Mouse (Mus musculus): ENCODE measurements around the gene Rps6kl1. TPM values are rescaled to one million over a fixed set of nuclear protein-coding genes. Genes with fewer than 3 reads are reported as not detected.
A peak's percentile ranks its signal among the peaks of the same experiment; 100 is the strongest.
"Not testable (repeated sequence)": the region's sequence is repeated elsewhere in the genome, so short reads cannot be mapped to it uniquely, and the experiment has no call there.

The Rps6kl1 gene
- total and polyA plus RNA-seq, 3 experiments: 2.3 to 3.4 (median 2.4) TPM

DNA sequence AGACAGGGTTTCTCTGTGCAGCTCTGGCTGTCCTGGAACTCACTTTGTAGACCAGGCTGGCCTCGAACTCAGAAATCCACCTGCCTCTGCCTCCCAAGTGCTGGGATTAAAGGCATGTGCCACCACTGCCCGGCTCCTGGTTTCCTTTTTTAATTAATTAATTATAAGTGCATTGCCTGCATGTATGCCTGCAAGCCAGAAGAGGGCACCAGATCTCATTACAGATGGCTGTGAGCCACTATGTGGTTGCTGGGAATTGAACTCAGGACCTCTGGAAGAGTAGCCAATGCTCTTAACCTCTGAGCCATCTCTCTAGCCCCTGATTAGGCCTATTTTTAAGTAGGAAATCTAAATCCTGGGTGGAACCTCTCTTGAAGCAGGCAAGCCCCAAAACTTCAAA lies 6.8 kb downstream of the Rps6kl1 start:
- 66% methylated on average over 2 of the region's 2 CpGs for WGBS
- intact Hi-C loops (cut with DNase I): loop anchor here (5.0 kb wide), 1 partner anchor 52 kb away; no protein-coding TSS in a partner anchor

DNA sequence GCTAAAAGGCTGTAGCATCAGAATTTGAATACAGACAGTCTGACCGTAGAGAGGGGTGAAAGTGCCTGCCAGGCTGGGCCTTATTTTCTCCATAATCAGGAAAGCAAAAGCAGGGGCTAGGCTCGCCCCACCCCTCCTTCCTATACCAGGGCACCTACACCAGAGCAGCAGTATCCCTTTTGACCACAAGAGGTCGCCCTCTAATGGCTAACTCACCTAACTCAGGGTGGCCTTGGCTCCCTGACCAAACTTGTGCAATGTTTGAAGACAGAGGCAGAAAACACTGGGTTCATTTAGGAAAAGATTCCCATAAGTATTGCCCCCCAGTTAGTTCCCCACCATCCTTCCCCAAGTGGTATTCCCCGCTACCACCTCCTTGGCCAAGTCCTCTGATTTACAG lies 8.3 kb downstream of the Rps6kl1 start:
- Histone ChIP-seq H3K36me3 (ENCODE audit: control insufficient read depth, insufficient read depth, low read length) (no peaks in the 10 kb centered on the region), H3K9ac (ENCODE audit: low read depth, low read length) (no peak overlapping the region), H3K4me1 (ENCODE audit: control insufficient read depth, insufficient read depth, low read length) (peaks cover 2% of the 10 kb centered on the region; the same call in 1 of the 2 replicates), H3K4me3 (no peak overlapping the region), H3K27me3 (ENCODE audit: control insufficient read depth, insufficient read depth, low read length) (no peaks in the 10 kb centered on the region), H3K27ac (no peak overlapping the region; the same call in 1 of the 2 replicates), H3K79me2 (replicated peaks; ENCODE audit: control insufficient read depth, insufficient read depth, low read length) (no peaks in the 10 kb centered on the region)
- DNase-seq: peak; percentile 83 to 88
- 29% methylated on average over 4 of the region's 4 CpGs for WGBS
- TF ChIP-seq POLR2A (IDR thresholded peaks at IDR 0.05; ENCODE audit: insufficient read depth, low read depth, low read length) (no peak), CTCF (IDR thresholded peaks at IDR 0.05) (peak; percentile 98), EP300 (IDR thresholded peaks at IDR 0.05; ENCODE audit: insufficient read depth, low read depth, low read length) (peak; percentile 91)
- intact Hi-C loops (cut with DNase I): loop anchor here (1.0 to 5.0 kb wide), 3 partner anchors 26 to 162 kb away; no protein-coding TSS in a partner anchor

More for the DNA sequence above, 6.8 kb downstream of the Rps6kl1 start:
- peak in 1 of 2 experiments; percentile 18 for DNase-seq
- not testable (repeated sequence) for H3K79me2 ChIP-seq (replicated peaks; ENCODE audit: control insufficient read depth, insufficient read depth, low read length); H3K4me1 ChIP-seq (ENCODE audit: control insufficient read depth, insufficient read depth, low read length); H3K36me3 ChIP-seq (ENCODE audit: control insufficient read depth, insufficient read depth, low read length); H3K27me3 ChIP-seq (ENCODE audit: control insufficient read depth, insufficient read depth, low read length); H3K27ac ChIP-seq; H3K9ac ChIP-seq (ENCODE audit: low read depth, low read length); H3K4me3 ChIP-seq
- TF ChIP-seq CTCF (IDR thresholded peaks at IDR 0.05): peak; percentile 66

DNA sequence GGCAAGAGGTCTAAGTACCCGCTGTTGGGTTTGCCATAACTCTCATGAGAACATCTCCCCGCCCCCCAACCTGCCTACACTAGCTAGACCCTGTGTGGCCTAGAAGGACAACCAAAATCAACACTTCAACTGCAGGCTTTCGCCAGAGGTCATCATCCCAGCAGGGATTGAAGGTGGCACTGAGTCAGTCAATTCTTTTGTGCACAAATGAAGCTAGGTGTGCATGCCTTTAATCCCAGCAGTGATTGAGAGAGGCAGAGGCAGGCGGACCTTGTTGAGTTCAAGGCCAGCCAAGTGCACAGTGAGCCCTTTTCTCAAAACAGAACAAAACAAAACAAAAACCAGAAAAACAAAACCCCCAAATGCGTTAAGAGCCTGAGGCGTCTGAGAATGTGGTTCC lies 10.0 kb downstream of the Rps6kl1 start:
- Histone ChIP-seq H3K4me1 (ENCODE audit: control insufficient read depth, insufficient read depth, low read length) (no peaks in the 10 kb centered on the region; the same call in 1 of the 2 replicates), H3K79me2 (replicated peaks; ENCODE audit: control insufficient read depth, insufficient read depth, low read length) (no peaks in the 10 kb centered on the region), H3K4me3 (no peak overlapping the region), H3K36me3 (ENCODE audit: control insufficient read depth, insufficient read depth, low read length) (no peaks in the 10 kb centered on the region), H3K27ac (no peak overlapping the region), H3K9ac (ENCODE audit: low read depth, low read length) (no peak overlapping the region), H3K27me3 (ENCODE audit: control insufficient read depth, insufficient read depth, low read length) (no peaks in the 10 kb centered on the region)
- 90% methylated on average over 6 of the region's 6 CpGs for WGBS
- no peak for TF ChIP-seq POLR2A (IDR thresholded peaks at IDR 0.05; ENCODE audit: insufficient read depth, low read depth, low read length)
- no peak for TF ChIP-seq EP300 (IDR thresholded peaks at IDR 0.05; ENCODE audit: insufficient read depth, low read depth, low read length)
- TF ChIP-seq CTCF (IDR thresholded peaks at IDR 0.05): no peak
- DNase-seq: peak in 1 of 2 experiments; percentile 9
- intact Hi-C loops (cut with DNase I): loop anchor here (5.0 kb wide), 1 partner anchor 49 kb away; no protein-coding TSS in a partner anchor

DNA sequence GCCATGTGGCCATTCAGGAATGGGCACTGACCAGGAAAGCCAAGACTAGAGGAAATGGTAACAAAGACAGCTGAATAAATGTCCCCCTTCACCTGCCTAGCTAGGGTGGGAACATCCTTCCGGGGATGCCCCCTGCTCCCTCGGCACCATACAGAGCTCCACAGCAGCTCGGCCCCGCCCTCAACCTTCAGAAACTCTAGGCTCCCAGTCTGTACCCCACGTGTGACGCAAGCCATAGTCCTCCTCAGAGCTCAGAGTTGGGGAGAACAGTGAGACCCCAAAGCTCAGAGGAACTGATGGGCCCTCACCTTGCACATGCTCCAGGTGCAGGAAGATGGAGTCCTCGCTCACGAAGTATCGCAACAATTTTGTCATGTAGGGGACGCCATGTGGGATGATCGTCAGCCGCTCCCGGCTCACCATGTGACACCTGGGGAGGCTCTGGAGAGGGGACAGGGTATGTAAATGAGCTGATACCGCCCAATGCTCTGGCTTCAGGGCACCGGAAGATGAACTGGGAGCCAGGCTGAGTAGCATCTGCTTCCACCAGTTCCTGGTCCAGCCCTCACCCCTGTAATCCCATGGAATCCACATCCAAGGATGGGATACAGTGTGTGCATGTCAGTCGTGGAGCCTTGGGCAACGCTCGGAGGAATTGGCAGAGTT lies 10.9 kb downstream of the Rps6kl1 start:
- Histone ChIP-seq H3K4me1 (ENCODE audit: control insufficient read depth, insufficient read depth, low read length) (peaks cover 3% of the 10 kb centered on the region), H3K27ac (no peak overlapping the region), H3K27me3 (ENCODE audit: control insufficient read depth, insufficient read depth, low read length) (no peaks in the 10 kb centered on the region), H3K79me2 (replicated peaks; ENCODE audit: control insufficient read depth, insufficient read depth, low read length) (no peaks in the 10 kb centered on the region), H3K36me3 (ENCODE audit: control insufficient read depth, insufficient read depth, low read length) (no peaks in the 10 kb centered on the region), H3K4me3 (no peak overlapping the region), H3K9ac (ENCODE audit: low read depth, low read length) (no peak overlapping the region)
- DNase-seq: peak in 1 of 2 experiments; percentile 17
- 41% methylated on average over 18 of the region's 18 CpGs for WGBS
- intact Hi-C loops (cut with DNase I): loop anchor here (5.0 kb wide), 1 partner anchor 48 kb away; no protein-coding TSS in a partner anchor
- TF ChIP-seq POLR2A (IDR thresholded peaks at IDR 0.05; ENCODE audit: insufficient read depth, low read depth, low read length): no peak
- no peak for TF ChIP-seq EP300 (IDR thresholded peaks at IDR 0.05; ENCODE audit: insufficient read depth, low read depth, low read length)
- no peak for TF ChIP-seq CTCF (IDR thresholded peaks at IDR 0.05)

DNA sequence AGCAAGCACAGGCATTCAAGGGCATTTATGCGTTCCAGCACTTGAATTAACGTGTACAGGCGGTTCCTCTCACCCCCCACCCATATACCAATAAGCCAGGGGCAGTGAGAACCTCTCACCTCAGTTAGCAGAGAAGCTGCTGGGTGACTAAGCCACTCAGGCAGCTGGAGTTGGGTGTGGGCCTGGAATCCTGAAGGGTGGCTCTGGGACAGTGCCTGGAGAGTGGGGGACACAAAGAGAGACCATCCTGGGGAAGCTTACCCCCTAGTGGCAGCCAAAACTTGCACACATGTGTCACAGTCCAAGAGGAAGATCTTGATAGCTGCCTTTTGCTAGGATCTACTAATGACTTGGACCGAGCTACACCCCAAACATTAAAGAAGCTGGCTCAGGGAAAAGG lies 14.4 kb downstream of the Rps6kl1 start:
- no peak overlapping the region for H3K27ac ChIP-seq
- WGBS: 61% methylated on average over 4 of the region's 4 CpGs
- no peak for TF ChIP-seq POLR2A (IDR thresholded peaks at IDR 0.05; ENCODE audit: insufficient read depth, low read depth, low read length)
- TF ChIP-seq CTCF (IDR thresholded peaks at IDR 0.05): no peak
- no peak for TF ChIP-seq EP300 (IDR thresholded peaks at IDR 0.05; ENCODE audit: insufficient read depth, low read depth, low read length)
- no peak overlapping the region for H3K9ac ChIP-seq (ENCODE audit: low read depth, low read length)
- H3K4me1 ChIP-seq (ENCODE audit: control insufficient read depth, insufficient read depth, low read length): peaks cover 3% of the 10 kb centered on the region
- no peak for DNase-seq
- intact Hi-C loops (cut with DNase I): no loop called here
- H3K79me2 ChIP-seq (replicated peaks; ENCODE audit: control insufficient read depth, insufficient read depth, low read length): no peaks in the 10 kb centered on the region
- H3K27me3 ChIP-seq (ENCODE audit: control insufficient read depth, insufficient read depth, low read length): no peaks in the 10 kb centered on the region
- H3K4me3 ChIP-seq: no peak overlapping the region
- no peaks in the 10 kb centered on the region for H3K36me3 ChIP-seq (ENCODE audit: control insufficient read depth, insufficient read depth, low read length)
